In the genomic region with DNA sequence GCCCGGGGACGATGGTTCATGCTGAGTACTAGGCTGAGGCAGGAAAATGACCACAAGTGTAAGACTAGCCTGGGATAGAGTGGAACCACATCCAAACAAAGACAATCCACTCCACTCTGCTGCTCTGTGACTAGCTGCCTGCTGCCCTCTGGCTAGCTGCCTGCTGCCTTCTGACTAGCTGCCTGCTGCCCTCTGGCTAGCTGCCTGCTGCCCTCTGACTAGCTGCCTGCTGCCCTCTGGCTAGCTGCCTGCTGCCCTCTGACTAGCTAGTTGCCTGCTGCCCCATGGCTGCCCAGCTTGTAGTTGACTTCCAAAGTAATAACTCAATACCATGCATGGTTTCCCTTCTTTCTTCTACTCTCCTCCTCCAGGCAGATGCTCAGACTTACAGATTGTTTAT, we compare ENCODE assay signal across 20 mouse cellular contexts.
A peak's percentile ranks its signal among the peaks of the same experiment; 100 is the strongest.
DNase-seq lines count a peak whose midpoint lies in the region; TF ChIP-seq lines count a peak whose summit lies in the region.
"Had no signal": no experiment of that assay in that cellular context is flagged by ENCODE, and none has a peak within 500 bp of the region (broad histone marks: within the 10 kb centered on the region; RNA-seq: fewer than 3 reads in every experiment).

No protein-coding gene starts in this region.

- no peaks in the 10 kb centered on the region for H3K9me3 ChIP-seq in E14TG2a.4 (ENCODE audit: low read length)
- H3K9me3 ChIP-seq: forebrain, embryonic 13.5 days; heart, embryonic 10.5 days; midbrain, embryonic 12.5 days had no signal

- peaks cover 5% of the 10 kb centered on the region for H3K36me3 ChIP-seq in E14TG2a.4 (ENCODE audit: insufficient read depth, low read length)
- H3K36me3 ChIP-seq: heart, embryonic 10.5 days; midbrain, embryonic 12.5 days had no signal

- peak; percentile 21 to 47 for DNase-seq in cerebellum, postnatal 10 days
- no peak for DNase-seq in cerebellum, adult 11-12 months
- peak; percentile 48 for DNase-seq in kidney, adult 9 months
- DNase-seq in kidney, postnatal 4 days, result no peak
- peak; percentile 24 for DNase-seq in adipocyte (ENCODE audit: low spot score)
- DNase-seq in ovary, postnatal 10 days (ENCODE audit: low spot score), result no peak
- DNase-seq: cerebellum, adult 8-10 months; heart, postnatal 4 days; left cerebral cortex, postnatal 4 days; liver, postnatal 0 days; lung, postnatal 10 days; right cerebral cortex, postnatal 14 days; thymus, adult 2 months; thymus, postnatal 4 days had no signal

- no peaks in the 10 kb centered on the region for H3K27me3 ChIP-seq in E14TG2a.4 (ENCODE audit: insufficient read depth, low read length)
- H3K27me3 ChIP-seq: forebrain, embryonic 13.5 days; midbrain, embryonic 12.5 days; Patski had no signal

- no peak for TF ChIP-seq CTCF in E14TG2a.4 (conservative IDR thresholded peaks at IDR 0.05; ENCODE audit: low read length)

- H3K4me3 ChIP-seq in E14TG2a.4 (replicated peaks; ENCODE audit: low read length), result peak overlapping the region; percentile 59
- H3K4me3 ChIP-seq: forebrain, embryonic 13.5 days; heart, embryonic 10.5 days; left cerebral cortex, adult 2 months; midbrain, embryonic 12.5 days had no signal

- peaks cover 80% of the 10 kb centered on the region for H3K4me1 ChIP-seq in E14TG2a.4 (replicated peaks; ENCODE audit: low read depth, low read length)
- H3K4me1 ChIP-seq: forebrain, embryonic 13.5 days; midbrain, embryonic 12.5 days had no signal

Comparison
In these comparisons a context has a peak if more than half of its experiments do, and no peak if none do; other contexts are left out.
1. DNase-seq: peak in cerebellum, postnatal 10 days (2 of 2), kidney, adult 9 months (single experiment) and adipocyte (single experiment); none in cerebellum, adult 11-12 months (single experiment), kidney, postnatal 4 days (0 of 2) and ovary, postnatal 10 days (single experiment).